Mouse (Mus musculus) embryonic facial prominence, embryonic 11.5 days (tissue): ENCODE data around the gene Gm11237. TPM values are rescaled to one million over a fixed set of nuclear protein-coding genes. Genes with fewer than 3 reads are reported as not detected.
"Not testable (repeated sequence)": the region's sequence is repeated elsewhere in the genome, so short reads cannot be mapped to it uniquely, and the experiment has no call there.

Experiments
- ATAC-seq: fragments of 200-750 bp; cut with Nextera tagmentation; replicated peaks from 2 replicates; pipeline ENCODE4 v1.8.0; 2017; ENCODE audit warnings: low read depth; ENCODE audit not compliant: insufficient number of reproducible peaks, low FRiP score, low TSS enrichment
- DNase-seq: peaks from one replicate; pipeline ENCODE4 v3.0.0-alpha.2; 2015; ENCODE audit warnings: low spot score
- H3K27ac ChIP-seq: fragments of 300-500 bp; sonication (generic); replicated peaks from 2 replicates; pipeline ENCODE4 v1.5.1; 2014; ENCODE audit warnings: mild to moderate bottlenecking, low read depth, low read length, control low read depth
- H3K27me3 ChIP-seq: fragments of 300-500 bp; sonication (generic); 2 replicates; pipeline ENCODE4 v1.6.1; 2014; ENCODE audit warnings: mild to moderate bottlenecking, low read length, moderate library complexity, mixed read lengths; ENCODE audit not compliant: control insufficient read depth, insufficient read depth
- H3K36me3 ChIP-seq: fragments of 300-500 bp; sonication (generic); replicated peaks from 2 replicates; pipeline ENCODE4 v1.6.1; 2014; ENCODE audit warnings: low read depth, mild to moderate bottlenecking, low read length, moderate library complexity, mixed read lengths; ENCODE audit not compliant: control insufficient read depth, insufficient read depth
- H3K4me1 ChIP-seq: fragments of 300-500 bp; sonication (generic); 2 replicates; pipeline ENCODE4 v1.6.1; 2014; ENCODE audit warnings: low read length, mixed read lengths; ENCODE audit not compliant: control insufficient read depth, insufficient read depth
- H3K4me2 ChIP-seq: fragments of 300-500 bp; sonication (generic); 2 replicates; pipeline ENCODE4 v1.6.1; 2014; ENCODE audit warnings: low read depth, mild to moderate bottlenecking, control low read depth, low read length, moderate library complexity
- H3K4me3 ChIP-seq: fragments of 300-500 bp; sonication (generic); 2 replicates; pipeline ENCODE4 v1.5.1; 2014; ENCODE audit warnings: low read depth, low read length, control low read depth
- H3K9ac ChIP-seq: fragments of 300-500 bp; sonication (generic); replicated peaks from 2 replicates; pipeline ENCODE4 v1.6.1; 2014; ENCODE audit warnings: mild to moderate bottlenecking, control low read depth, low read length
- H3K9me3 ChIP-seq: fragments of 300-500 bp; sonication (generic); replicated peaks from 2 replicates; pipeline ENCODE4 v1.6.1; 2016; ENCODE audit warnings: mild to moderate bottlenecking, low read length, inconsistent platforms, mixed read lengths; ENCODE audit not compliant: control insufficient read depth
- WGBS: fragments of 180-500 bp; shearing (Covaris S2); extraction: QIAGEN DNeasy Blood & Tissue Kit; methylation state at CpG from one replicate; pipeline ENCODE4 v1.1.7; 2014; 5-methylcytosine and 5-hydroxymethylcytosine counted together
- polyA plus RNA-seq: library from polyadenylated mRNA; unstranded; fragments of >200 nt; fragmentation: Nextera tagmentation; extraction: Ambion mirVana; gene quantifications from 2 replicates; pipeline ENCODE4 v1.2.1, GENCODE M21; 2014

Gene Gm11237
- not detected in 2 replicates for polyA plus RNA-seq

- WGBS = no CpG with 5 or more reads among the region's 3 CpGs
Measured at GRCm38 (mm10) chr4:73622684-73623083, at the start of gene Gm11237. Gene Gm11237 (plus strand): TSS chr4:73622984.

GRCm38 (mm10) chr4:73599248-73599647 lies 23.5 kb upstream of the Gm11237 start:
- Histone ChIP-seq H3K4me1 (no peaks in the 10 kb centered on the region), H3K27me3 (no peaks in the 10 kb centered on the region), H3K36me3 (no peaks in the 10 kb centered on the region), H3K9ac (no peak overlapping the region), H3K4me2 (no peak overlapping the region), H3K4me3 (no peak overlapping the region), H3K9me3 (no peaks in the 10 kb centered on the region), H3K27ac (no peak overlapping the region)
- 7% methylated on average over 3 of the region's 3 CpGs for WGBS
- ATAC-seq = no peak
- peak; percentile 82 for DNase-seq

More at GRCm38 (mm10) chr4:73622684-73623083, at the start of gene Gm11237:
- H3K4me1 ChIP-seq, ATAC-seq, H3K27me3 ChIP-seq, H3K4me2 ChIP-seq, H3K4me3 ChIP-seq, H3K27ac ChIP-seq, H3K36me3 ChIP-seq, H3K9ac ChIP-seq, H3K9me3 ChIP-seq, DNase-seq: not testable (repeated sequence)

- H3K9ac ChIP-seq, H3K4me3 ChIP-seq, H3K27ac ChIP-seq, DNase-seq, H3K9me3 ChIP-seq, ATAC-seq, H3K4me2 ChIP-seq, H3K36me3 ChIP-seq, H3K27me3 ChIP-seq, H3K4me1 ChIP-seq: not testable (repeated sequence)
- WGBS = no CpG with 5 or more reads among the region's 3 CpGs
Measured at GRCm38 (mm10) chr4:73607581-73607980, 15.2 kb upstream of the Gm11237 start, which contains the start of gene Gm11238. Gene Gm11238 (plus strand): TSS chr4:73607881.

GRCm38 (mm10) chr4:73637821-73638220 lies 15.0 kb downstream of the Gm11237 start, which contains the start of gene Gm11236:
Gene Gm11236 (plus strand): TSS chr4:73638121.
- not testable (repeated sequence) for H3K4me3 ChIP-seq, H3K9ac ChIP-seq, H3K36me3 ChIP-seq, H3K27ac ChIP-seq, H3K4me2 ChIP-seq, H3K9me3 ChIP-seq, DNase-seq, H3K4me1 ChIP-seq, ATAC-seq, H3K27me3 ChIP-seq
- WGBS = no CpG with 5 or more reads among the region's 4 CpGs

- ATAC-seq, H3K4me2 ChIP-seq, H3K27ac ChIP-seq, H3K4me1 ChIP-seq, H3K4me3 ChIP-seq, H3K9me3 ChIP-seq, DNase-seq, H3K9ac ChIP-seq, H3K36me3 ChIP-seq, H3K27me3 ChIP-seq: not testable (repeated sequence)
- WGBS = 91% methylated on average over 4 of the region's 4 CpGs
Measured at GRCm38 (mm10) chr4:73661864-73662263, 39.1 kb downstream of the Gm11237 start.

- H3K27ac ChIP-seq, H3K4me3 ChIP-seq, ATAC-seq, H3K4me2 ChIP-seq, DNase-seq, H3K9me3 ChIP-seq, H3K36me3 ChIP-seq, H3K9ac ChIP-seq, H3K27me3 ChIP-seq, H3K4me1 ChIP-seq: not testable (repeated sequence)
- no CpG with 5 or more reads among the region's 4 CpGs for WGBS
Measured at GRCm38 (mm10) chr4:73668054-73668453, 45.3 kb downstream of the Gm11237 start, which contains the start of gene Gm11239. Gene Gm11239 (plus strand): TSS chr4:73668354.

Other genes with a start within 250 kb of the Gm11237 start
- gene Gm11487, start 217.9 kb upstream of the Gm11237 start, polyA plus RNA-seq = not detected in 2 replicates
- not detected in 2 replicates for gene Gm11238, start 15.1 kb upstream of the Gm11237 start, polyA plus RNA-seq
- not detected in 2 replicates for gene Gm11236, start 15.1 kb downstream of the Gm11237 start, polyA plus RNA-seq
- 0.20 TPM in 1 of 2 replicates, not detected in the other for gene Gm11239, start 45.4 kb downstream of the Gm11237 start, polyA plus RNA-seq
- not detected in 2 replicates for gene Gm428, start 60.5 kb downstream of the Gm11237 start, polyA plus RNA-seq
- gene Rasef, start 168.0 kb downstream of the Gm11237 start, polyA plus RNA-seq = 3.6 and 3.9 TPM in 2 replicates